Mouse (Mus musculus) embryonic fibroblast, embryonic 13.5 days (primary cell): ENCODE measurements around the gene Spred2.

ENCODE experiments used
- CTCF ChIP-seq: IDR thresholded peaks from 2 replicates; pipeline ENCODE4 v1.5.1; 2011; ENCODE audit warnings: mild to moderate bottlenecking, control low read depth, low read length, moderate library complexity, borderline replicate concordance; ENCODE audit not compliant: insufficient read depth
- POLR2A ChIP-seq: IDR thresholded peaks from 2 replicates; pipeline ENCODE4 v1.6.1; 2011; ENCODE audit warnings: low read depth, mild to moderate bottlenecking, control low read depth, low read length, moderate library complexity

DNA sequence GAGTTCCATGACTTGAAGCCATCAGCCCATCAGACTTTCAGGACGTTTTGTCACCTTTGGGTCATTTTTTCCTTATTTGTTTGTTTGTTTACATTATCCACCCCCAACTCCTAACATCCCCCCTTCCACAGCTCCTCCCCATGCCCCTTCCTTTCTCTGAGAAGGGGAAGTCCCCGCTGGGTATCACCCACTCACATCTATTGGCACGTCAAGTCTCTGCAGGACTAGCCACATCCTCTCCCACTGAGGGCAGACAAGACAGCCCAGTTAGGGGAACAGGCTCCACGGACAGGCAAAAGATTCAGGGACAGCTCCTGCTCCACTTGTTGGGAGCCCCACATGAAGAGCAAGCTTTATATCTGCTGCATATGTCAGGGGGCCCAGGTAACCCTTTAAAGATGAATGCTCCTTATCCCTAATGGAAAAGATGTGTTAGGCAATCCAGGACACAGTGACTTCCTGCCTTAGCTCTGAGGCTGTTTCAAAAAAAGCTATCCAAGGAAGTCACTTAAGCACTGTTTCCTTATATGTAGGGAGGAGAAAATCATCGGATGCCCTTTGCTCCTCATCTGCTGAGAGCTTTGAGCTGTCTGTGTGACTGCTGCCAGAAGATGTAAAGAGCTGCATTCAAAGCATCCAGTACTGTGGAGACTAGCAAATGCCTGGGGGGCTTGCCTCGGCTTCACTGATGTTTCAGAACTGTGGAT is 33.3 kb upstream of the Spred2 start:
- no peak for TF ChIP-seq POLR2A
- no peak for TF ChIP-seq CTCF
